Mouse (Mus musculus) myocyte (in vitro differentiated cells): Measurements from ENCODE around the gene Ier5l. TPM values are rescaled to one million over a fixed set of nuclear protein-coding genes. Genes with fewer than 3 reads are reported as not detected.

ENCODE experiments used
- H3K27me3 ChIP-seq: one replicate; pipeline ENCODE4 v1.6.1; 2011; ENCODE audit not compliant: control insufficient read depth, insufficient read depth, insufficient read length
- H3K36me3 ChIP-seq: one replicate; pipeline ENCODE4 v1.6.1; 2011; ENCODE audit not compliant: control insufficient read depth, insufficient read depth
- H3K4me2 ChIP-seq: one replicate; pipeline ENCODE4 v1.6.1; 2011; ENCODE audit warnings: low read depth, control low read depth
- H3K4me3 ChIP-seq: one replicate; pipeline ENCODE4 v1.5.1; 2011; ENCODE audit warnings: mild to moderate bottlenecking, control low read depth, moderate library complexity
- H3K79me2 ChIP-seq: one replicate; pipeline ENCODE4 v1.6.1; 2011; ENCODE audit not compliant: control insufficient read depth, insufficient read depth
- H3ac ChIP-seq: one replicate; pipeline ENCODE4 v1.6.1; 2011; ENCODE audit not compliant: control insufficient read depth, insufficient read length
- CEBPB ChIP-seq: IDR thresholded peaks from 2 replicates; pipeline ENCODE4 v1.6.1; 2011; ENCODE audit warnings: mild to moderate bottlenecking, moderate library complexity; ENCODE audit not compliant: poor library complexity, insufficient read depth, severe bottlenecking
- E2F4 ChIP-seq: IDR thresholded peaks from one replicate; pipeline ENCODE4 v1.6.1; 2011; ENCODE audit warnings: mild to moderate bottlenecking, control low read depth, moderate library complexity; ENCODE audit not compliant: insufficient read depth
- MAX ChIP-seq: IDR thresholded peaks from one replicate; pipeline ENCODE4 v1.6.1; 2011; ENCODE audit warnings: low read depth, mild to moderate bottlenecking, control low read depth
- MYOD1 ChIP-seq, 3 experiments: IDR thresholded peaks; one replicate each; pipeline ENCODE4 v1.6.1; 2011; ENCODE audit warnings: control low read depth in 2 of 3, low read depth in 2 of 3, mild to moderate bottlenecking in 2 of 3, moderate library complexity in 1 of 3; ENCODE audit not compliant: insufficient read length in 2 of 3, control insufficient read depth in 1 of 3
- MYOG ChIP-seq, 3 experiments: IDR thresholded peaks; one replicate each; pipeline ENCODE4 v1.6.1; 2011; ENCODE audit warnings: control low read depth in 2 of 3, low read depth in 2 of 3, mild to moderate bottlenecking in 2 of 3; ENCODE audit not compliant: insufficient read length in 2 of 3, control insufficient read depth in 1 of 3, insufficient read depth in 1 of 3
- POLR2A ChIP-seq: IDR thresholded peaks from one replicate; pipeline ENCODE4 v1.6.1; 2011; ENCODE audit warnings: low read depth, mild to moderate bottlenecking, control low read depth, moderate library complexity; ENCODE audit not compliant: insufficient read length
- POLR2AphosphoS2 ChIP-seq: IDR thresholded peaks from one replicate; pipeline ENCODE4 v1.6.1; 2011; ENCODE audit warnings: low read depth, control low read depth; ENCODE audit not compliant: insufficient read length
- REST ChIP-seq: IDR thresholded peaks from one replicate; pipeline ENCODE4 v1.6.1; 2011; ENCODE audit warnings: mild to moderate bottlenecking, control low read depth, moderate library complexity; ENCODE audit not compliant: insufficient read depth, insufficient read length
- SRF ChIP-seq: IDR thresholded peaks from one replicate; pipeline ENCODE4 v1.6.1; 2011; ENCODE audit warnings: low read depth; ENCODE audit not compliant: control insufficient read depth, insufficient read length
- TCF12 ChIP-seq: IDR thresholded peaks from one replicate; pipeline ENCODE4 v1.6.1; 2011; ENCODE audit warnings: mild to moderate bottlenecking, control low read depth; ENCODE audit not compliant: poor library complexity, insufficient read depth, severe bottlenecking
- TCF3 ChIP-seq: IDR thresholded peaks from one replicate; pipeline ENCODE4 v1.6.1; 2011; ENCODE audit warnings: low read depth, control low read depth; ENCODE audit not compliant: insufficient read length
- USF1 ChIP-seq: IDR thresholded peaks from one replicate; pipeline ENCODE4 v1.6.1; 2011; ENCODE audit warnings: low read depth, mild to moderate bottlenecking, control low read depth, moderate library complexity
- polyA plus RNA-seq: library from polyadenylated mRNA; unstranded; fragments of >200 nt; fragmentation: generic; extraction: Trizol; gene quantifications from one replicate; pipeline ENCODE4 v1.2.1, GENCODE M21; 2012; ENCODE audit warnings: missing spikeins

The Ier5l gene
- polyA plus RNA-seq, 1 experiment: 20.5 TPM

- Histone ChIP-seq H3K27me3 (no peaks in the 10 kb centered on the region), H3K36me3 (no peaks in the 10 kb centered on the region), H3ac (no peak overlapping the region), H3K4me2 (peak overlapping the region; percentile 90), H3K79me2 (no peaks in the 10 kb centered on the region), H3K4me3 (peak overlapping the region; percentile 13)
- peak; percentile 48 for TF ChIP-seq TCF3
- TF ChIP-seq MYOD1 (IDR thresholded peaks at IDR 0.05; ENCODE audit: control insufficient read depth in 1 of 3, insufficient read length in 2 of 3, low read depth in 2 of 3): peak; percentile 17 to 96 (median 86)
- TF ChIP-seq E2F4: no peak
- TF ChIP-seq MYOG (IDR thresholded peaks at IDR 0.05; ENCODE audit: control insufficient read depth in 1 of 3, insufficient read depth in 1 of 3, insufficient read length in 2 of 3, low read depth in 2 of 3): peak; percentile 40 to 94 (median 80)
- TF ChIP-seq POLR2AphosphoS2: peak; percentile 89
- peak; percentile 61 for TF ChIP-seq POLR2A
- TF ChIP-seq TCF12: peak; percentile 81
- TF ChIP-seq MAX: no peak
Measured at GRCm38 (mm10) chr2:30463904-30464330, 10.1 kb downstream of the Ier5l start.

- Histone ChIP-seq H3ac (no peak overlapping the region), H3K27me3 (no peaks in the 10 kb centered on the region), H3K79me2 (no peaks in the 10 kb centered on the region), H3K4me2 (peak overlapping the region; percentile 90), H3K36me3 (no peaks in the 10 kb centered on the region), H3K4me3 (peak overlapping the region; percentile 13)
- TF ChIP-seq USF1: no peak
- TF ChIP-seq MYOD1 (IDR thresholded peaks at IDR 0.05; ENCODE audit: control insufficient read depth in 1 of 3, insufficient read length in 2 of 3, low read depth in 2 of 3): peak in 1 of 3 experiments; percentile 36
Measured at GRCm38 (mm10) chr2:30463341-30463761, 10.7 kb downstream of the Ier5l start.

GRCm38 (mm10) chr2:30459241-30459640, 14.8 kb downstream of the Ier5l start:
- no peaks in the 10 kb centered on the region for H3K79me2 ChIP-seq
- H3ac ChIP-seq: no peak overlapping the region
- H3K27me3 ChIP-seq: no peaks in the 10 kb centered on the region
- H3K4me2 ChIP-seq: no peak overlapping the region
- H3K36me3 ChIP-seq: no peaks in the 10 kb centered on the region
- H3K4me3 ChIP-seq: no peak overlapping the region
- no peak for TF ChIP-seq TCF3
- no peak for TF ChIP-seq CEBPB
- no peak for TF ChIP-seq MYOG (IDR thresholded peaks at IDR 0.05; ENCODE audit: control insufficient read depth in 1 of 3, insufficient read depth in 1 of 3, insufficient read length in 2 of 3, low read depth in 2 of 3)
- no peak for TF ChIP-seq E2F4
- TF ChIP-seq TCF12: no peak
- no peak for TF ChIP-seq MYOD1 (IDR thresholded peaks at IDR 0.05; ENCODE audit: control insufficient read depth in 1 of 3, insufficient read length in 2 of 3, low read depth in 2 of 3)
- no peak for TF ChIP-seq MAX
- TF ChIP-seq USF1: no peak
- no peak for TF ChIP-seq SRF
- no peak for TF ChIP-seq REST
- no peak for TF ChIP-seq POLR2A
- no peak for TF ChIP-seq POLR2AphosphoS2

- no peak for TF ChIP-seq TCF3
- no peak for TF ChIP-seq SRF
- no peak for TF ChIP-seq CEBPB
- no peak for TF ChIP-seq POLR2A
- no peak for TF ChIP-seq POLR2AphosphoS2
- TF ChIP-seq TCF12: no peak
- no peak for TF ChIP-seq E2F4
- TF ChIP-seq USF1: no peak
- TF ChIP-seq MYOG (IDR thresholded peaks at IDR 0.05; ENCODE audit: control insufficient read depth in 1 of 3, insufficient read depth in 1 of 3, insufficient read length in 2 of 3, low read depth in 2 of 3): no peak
- no peak for TF ChIP-seq MAX
- H3K4me2 ChIP-seq: no peak overlapping the region
- H3K36me3 ChIP-seq: no peaks in the 10 kb centered on the region
- H3K4me3 ChIP-seq: no peak overlapping the region
- no peak overlapping the region for H3ac ChIP-seq
- no peaks in the 10 kb centered on the region for H3K27me3 ChIP-seq
- H3K79me2 ChIP-seq: no peaks in the 10 kb centered on the region
Measured at GRCm38 (mm10) chr2:30458349-30458748, 15.7 kb downstream of the Ier5l start.

- no peak overlapping the region for H3K4me3 ChIP-seq
- no peak overlapping the region for H3K4me2 ChIP-seq
- no peaks in the 10 kb centered on the region for H3K79me2 ChIP-seq
- H3ac ChIP-seq: no peak overlapping the region
- TF ChIP-seq MYOG (IDR thresholded peaks at IDR 0.05; ENCODE audit: control insufficient read depth in 1 of 3, insufficient read depth in 1 of 3, insufficient read length in 2 of 3, low read depth in 2 of 3) (peak in 1 of 3 experiments; percentile 37), POLR2A (no peak), MAX (no peak), MYOD1 (IDR thresholded peaks at IDR 0.05; ENCODE audit: control insufficient read depth in 1 of 3, insufficient read length in 2 of 3, low read depth in 2 of 3) (peak in 2 of 3 experiments; percentile 41 to 86), E2F4 (no peak), TCF12 (no peak), POLR2AphosphoS2 (no peak), TCF3 (no peak), SRF (no peak), USF1 (no peak), REST (no peak), CEBPB (no peak)
- H3K36me3 ChIP-seq: no peaks in the 10 kb centered on the region
- no peaks in the 10 kb centered on the region for H3K27me3 ChIP-seq
Measured at GRCm38 (mm10) chr2:30456104-30456980, 17.7 kb downstream of the Ier5l start.
